Mouse (Mus musculus) left cerebral cortex, adult 9 months (tissue): Measurements from ENCODE around the gene Carmil2.
A peak's percentile ranks its signal among the peaks of the same experiment; 100 is the strongest.

ENCODE experiments used
- DNase-seq, 2 experiments: peaks; one replicate each; pipeline ENCODE4 v3.0.0; 2022; ENCODE audit warnings: low spot score in 2 of 2

Gene Carmil2

GRCm38 (mm10) chr8:105695080-105695780 is 9.2 kb downstream of the Carmil2 start:
- DNase-seq: no peak

- no peak for DNase-seq
Observed at GRCm38 (mm10) chr8:105697196-105697780, 11.2 kb downstream of the Carmil2 start.

- DNase-seq: no peak
Observed at GRCm38 (mm10) chr8:105698734-105699133, 12.7 kb downstream of the Carmil2 start.

DNA sequence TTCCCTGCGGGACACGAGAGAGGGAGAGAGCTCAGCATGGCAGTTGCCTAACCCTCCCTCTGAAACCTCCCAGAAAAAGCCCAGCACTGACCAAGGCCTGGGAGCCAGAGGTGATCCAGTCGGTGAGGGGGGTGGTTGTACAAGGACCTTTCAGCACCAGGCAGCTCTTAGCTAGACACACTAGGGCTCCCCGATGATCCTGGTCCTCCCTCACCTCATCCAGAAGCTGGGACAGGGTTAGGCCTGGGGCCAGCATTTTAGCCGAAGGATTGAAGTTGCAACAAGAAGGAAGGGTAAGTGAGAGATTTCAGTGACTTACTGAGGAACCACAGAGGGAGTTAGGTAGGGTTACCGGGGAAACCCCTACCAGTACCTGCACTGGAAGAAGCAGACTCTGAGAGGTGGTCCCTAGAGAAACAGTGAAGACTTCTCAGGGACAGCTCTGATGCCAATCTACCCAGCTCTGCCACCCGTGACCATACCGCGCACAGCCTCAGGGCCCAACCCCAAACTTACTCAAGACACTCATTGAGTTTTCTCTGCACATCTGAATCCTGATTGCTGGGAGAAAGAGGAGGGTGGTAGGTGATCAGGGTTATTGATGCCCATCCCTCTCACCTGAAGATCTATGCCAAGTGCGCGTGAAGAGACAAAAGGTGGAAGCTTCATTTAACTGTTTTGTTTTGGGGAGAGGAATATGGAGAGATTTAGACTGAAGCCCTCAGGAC is 13.6 kb downstream of the Carmil2 start:
- DNase-seq: no peak

- DNase-seq: peak; percentile 52 to 70
Observed at GRCm38 (mm10) chr8:105700566-105700965, 14.5 kb downstream of the Carmil2 start.

- peak; percentile 87 to 95 for DNase-seq
Observed at GRCm38 (mm10) chr8:105700966-105701824, 15.1 kb downstream of the Carmil2 start, which contains the start of the genes Acd and Pard6a. Gene Acd, minus strand, starts transcription at chr8:105701102. Gene Pard6a, plus strand, starts transcription at chr8:105701148.

DNA sequence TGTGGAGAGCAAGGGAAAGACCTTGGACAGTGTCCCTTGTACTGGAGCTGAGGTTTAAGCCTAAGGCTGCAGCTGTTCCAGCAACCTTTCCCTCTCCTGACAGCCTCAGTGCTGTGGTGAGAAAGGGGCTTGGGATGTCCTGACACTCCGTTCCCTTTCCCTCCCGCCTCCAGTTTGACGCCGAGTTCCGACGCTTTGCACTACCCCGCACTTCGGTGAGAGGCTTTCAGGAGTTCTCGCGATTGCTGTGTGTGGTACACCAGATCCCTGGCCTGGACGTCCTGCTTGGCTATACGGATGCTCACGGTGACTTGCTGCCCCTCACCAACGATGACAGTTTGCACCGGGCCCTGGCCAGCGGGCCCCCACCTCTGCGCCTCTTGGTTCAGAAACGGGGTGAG is 15.9 kb downstream of the Carmil2 start:
- peak in 1 of 2 experiments; percentile 24 for DNase-seq

GRCm38 (mm10) chr8:105702731-105703415 is 16.8 kb downstream of the Carmil2 start:
- no peak for DNase-seq

- DNase-seq: no peak
Observed at GRCm38 (mm10) chr8:105704146-105704812, 18.2 kb downstream of the Carmil2 start.

GRCm38 (mm10) chr8:105704955-105705354 is 18.9 kb downstream of the Carmil2 start:
- no peak for DNase-seq

GRCm38 (mm10) chr8:105706426-105706825 is 20.4 kb downstream of the Carmil2 start:
- no peak for DNase-seq

DNA sequence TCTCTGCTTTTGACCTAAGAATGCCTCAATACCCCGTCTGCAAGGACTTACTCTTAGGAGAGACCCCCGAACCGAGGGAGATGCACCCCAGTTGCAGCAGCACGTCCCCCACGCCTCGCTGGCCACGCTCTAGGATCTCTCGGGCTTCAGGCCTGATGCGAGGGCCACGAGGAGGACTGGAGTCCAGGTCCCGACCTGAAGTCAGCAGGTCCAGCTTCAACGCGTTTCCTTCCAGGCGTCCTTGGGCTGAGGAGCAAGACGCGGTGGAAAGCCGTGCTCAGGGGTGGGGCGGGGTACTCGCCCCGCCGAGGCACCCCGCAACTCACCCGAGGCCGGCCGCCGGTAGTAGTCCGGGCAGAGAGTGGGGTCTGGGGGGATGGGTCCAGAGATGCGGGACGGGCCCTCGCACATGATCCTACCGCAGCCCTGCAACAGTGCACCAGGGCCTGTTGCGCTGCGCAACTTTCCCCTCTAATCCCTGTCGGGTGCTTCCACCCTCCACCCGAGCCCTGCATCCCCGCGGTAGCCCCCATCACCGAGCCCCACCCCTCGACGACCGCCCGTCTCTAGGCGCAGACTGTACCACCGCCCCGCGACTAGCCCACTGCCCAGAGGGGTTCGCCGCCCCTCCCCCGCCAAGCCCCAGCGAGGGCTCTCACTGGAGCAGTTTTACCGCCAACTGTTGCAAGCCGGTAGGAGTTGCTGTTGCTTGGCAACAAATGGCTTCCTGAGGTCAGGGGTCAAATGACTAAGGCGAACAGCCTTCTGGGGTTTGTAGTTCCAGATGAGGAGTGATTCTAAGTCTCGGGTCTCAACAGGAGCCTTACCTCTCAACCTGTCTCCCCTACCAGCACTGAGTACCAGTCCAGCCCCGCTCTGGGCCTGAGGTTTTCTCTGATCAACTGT is 21.7 kb downstream of the Carmil2 start, which contains the start of the genes 4933405L10Rik and Enkd1:
TSS of gene 4933405L10Rik (plus strand) at position 158 of the 906 bp plus-strand sequence.
TSS of gene Enkd1 (minus strand) at position 713 of the 906 bp plus-strand sequence.
- DNase-seq: peak; percentile 85 to 90

DNA sequence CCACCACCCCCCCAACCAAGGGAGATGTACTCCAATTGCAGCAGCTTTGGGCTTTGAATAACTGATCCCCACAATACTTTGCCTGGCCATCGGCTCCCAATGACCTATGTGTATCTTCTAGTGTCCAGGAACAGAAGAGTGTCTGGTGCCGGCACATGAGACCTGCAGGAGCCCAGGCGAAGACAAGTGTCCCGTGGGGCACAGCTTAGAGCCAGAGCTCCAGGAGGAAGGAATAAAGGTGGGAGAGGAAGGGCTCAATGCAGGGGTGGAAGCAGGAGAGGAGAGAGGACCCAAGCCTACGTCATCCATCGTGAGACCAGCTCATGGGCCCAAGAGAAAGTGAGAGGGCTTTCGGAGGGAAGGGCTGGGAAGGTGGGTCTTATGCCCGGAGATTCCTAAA is 22.6 kb downstream of the Carmil2 start:
- no peak for DNase-seq

DNA sequence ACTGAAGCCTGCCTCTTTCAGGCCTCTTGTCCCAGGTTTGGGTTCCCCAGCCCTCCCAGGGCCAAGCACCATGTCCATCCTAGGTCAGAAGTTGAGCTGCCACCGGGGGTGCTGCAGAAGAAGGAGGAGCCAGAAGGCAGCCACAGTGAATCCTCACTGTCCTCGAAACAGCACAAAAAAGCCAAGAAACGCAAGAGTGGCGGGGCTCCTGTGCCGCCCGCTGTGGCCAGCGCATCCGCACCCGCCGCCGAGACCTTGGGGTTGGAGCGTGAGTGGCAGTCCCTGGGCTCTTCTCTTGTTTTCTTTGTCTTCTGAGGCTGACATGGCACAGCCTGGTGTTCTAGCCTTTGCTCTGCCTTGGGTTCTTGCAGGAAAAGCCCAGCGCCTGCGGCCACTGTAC is 23.2 kb downstream of the Carmil2 start:
- DNase-seq: no peak

- no peak for DNase-seq
Observed at GRCm38 (mm10) chr8:105712286-105712685, 26.2 kb downstream of the Carmil2 start.

DNA sequence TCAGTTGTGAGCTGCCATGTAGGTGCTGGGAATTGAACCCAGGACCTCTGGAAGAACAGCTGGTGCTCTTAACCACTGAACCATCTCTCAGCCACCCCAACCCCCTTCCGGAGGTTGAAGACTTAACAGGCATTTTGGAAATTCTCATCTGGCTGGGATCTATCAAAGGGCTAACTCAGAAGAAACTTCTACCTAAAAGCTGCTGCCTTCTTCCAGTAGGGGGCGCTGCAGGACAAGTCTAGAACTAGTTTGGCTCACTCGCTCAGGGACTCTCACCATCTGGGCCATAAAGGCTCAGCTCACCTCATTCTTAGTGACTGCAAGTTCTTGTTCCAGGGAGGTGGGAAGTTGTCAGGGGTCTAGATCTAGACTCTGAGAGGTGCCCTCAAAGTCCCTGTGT is 28.1 kb downstream of the Carmil2 start:
- peak in 1 of 2 experiments; percentile 82 for DNase-seq

- no peak for DNase-seq
Observed at GRCm38 (mm10) chr8:105715042-105715441, 29.0 kb downstream of the Carmil2 start.

- DNase-seq: no peak
Observed at GRCm38 (mm10) chr8:105716302-105716945, 30.4 kb downstream of the Carmil2 start.

DNA sequence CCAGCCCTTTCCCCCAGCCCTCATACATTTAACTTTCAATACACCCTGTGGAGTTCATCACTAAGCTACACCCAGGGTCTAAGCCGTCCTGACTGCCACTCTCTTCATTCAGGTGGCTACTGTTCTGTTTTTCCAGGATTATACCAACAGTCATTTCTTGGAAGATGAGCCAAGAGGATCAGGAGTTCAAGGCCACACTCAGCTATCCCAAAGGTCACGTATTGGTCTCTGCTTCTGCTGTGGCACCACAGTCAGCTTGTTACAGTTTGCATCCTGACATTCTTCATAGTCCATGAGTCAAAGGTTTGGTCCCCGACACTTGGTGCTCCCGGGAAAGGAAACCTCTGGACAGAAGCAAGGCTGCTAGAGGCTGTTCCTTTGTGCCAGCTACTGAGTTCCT is 33.6 kb downstream of the Carmil2 start:
- DNase-seq: no peak
